Mouse (Mus musculus) gastrocnemius, postnatal 10 days (tissue): ENCODE data around the gene Sat2. TPM values are rescaled to one million over a fixed set of nuclear protein-coding genes. Genes with fewer than 3 reads are reported as not detected.

Experiments used
- DNase-seq: peaks from one replicate; pipeline ENCODE4 v3.0.0; 2021; ENCODE audit warnings: mixed read lengths
- microRNA-seq, 2 experiments: library from miRNA; unstranded; fragments of <30 nt; microRNA quantifications; one replicate each; pipeline ENCODE4 v1.2.0; 2021
- total RNA-seq, 2 experiments: library from RNA; stranded (reverse); gene quantifications; 2 replicates each; pipeline ENCODE4 v1.2.3; 2021

Gene Sat2
- total RNA-seq, 2 experiments from 2014 or later: 5.6 to 5.7 TPM

- peak; percentile 97 for DNase-seq
These were observed 50.4 kb downstream of the Sat2 start, which contains the start of gene Eif4a1 for GRCm38 (mm10) chr11:69672211-69672706. Gene Eif4a1 (minus strand): TSS chr11:69672423.

Small RNAs within 50 kb of the gene (microRNA-seq; reads per million reads assigned to microRNA genes)
- gene Mir1934 (1.3 to 1.6 reads per million in 2 experiments), gene Mir467f (0 reads per million in 2 experiments)

Other genes starting within 250 kb of the Sat2 start
- 10 to 100 TPM; 83.8 to 94.5 TPM for gene Naa38, start 226.5 kb upstream of the Sat2 start, total RNA-seq
- gene Cyb5d1, start 226.4 kb upstream of the Sat2 start, total RNA-seq: 10 to 100 TPM; 18.8 to 22.3 TPM
- gene Tmem88, start 223.8 kb upstream of the Sat2 start, total RNA-seq: 10 to 100 TPM; 14.0 to 15.7 TPM
- gene Kdm6b, start 208.3 kb upstream of the Sat2 start, total RNA-seq: 10 to 100 TPM; 35.9 to 47.5 TPM
- 1 to 10 TPM in 1 of 2 experiments, under 1 TPM in 1; 0.07 to 1.1 TPM for gene Dnah2, start 72.9 kb upstream of the Sat2 start, total RNA-seq
- 1 to 10 TPM; 1.6 to 2.3 TPM for gene Efnb3, start 61.8 kb upstream of the Sat2 start, total RNA-seq
- gene Wrap53, start 41.8 kb upstream of the Sat2 start, total RNA-seq: 1 to 10 TPM; 4.3 to 5.5 TPM
- gene Trp53, start 41.7 kb upstream of the Sat2 start, total RNA-seq: 10 to 100 TPM; 30.9 to 41.2 TPM
- 100 to 1,000 TPM; 351 to 394 TPM for gene Atp1b2, start 16.1 kb upstream of the Sat2 start, total RNA-seq
- under 1 TPM in 1 of 2 experiments, not detected in 1; 0.54 TPM for gene Shbg, start 4.1 kb upstream of the Sat2 start, total RNA-seq
- 10 to 100 TPM; 66.3 to 85.0 TPM for gene Fxr2, start 11.0 kb downstream of the Sat2 start, total RNA-seq
- gene Sox15, start 33.3 kb downstream of the Sat2 start, total RNA-seq: under 1 TPM in 1 of 2 experiments, not detected in 1; 0.32 TPM
- 10 to 100 TPM; 21.1 to 21.3 TPM for gene Mpdu1, start 40.6 kb downstream of the Sat2 start, total RNA-seq
- gene Cd68, start 44.1 kb downstream of the Sat2 start, total RNA-seq: 10 to 100 TPM in 1 of 2 experiments, 1 to 10 TPM in 1; 6.1 to 14.1 TPM
- 100 to 1,000 TPM; 216 to 234 TPM for gene Eif4a1, start 50.4 kb downstream of the Sat2 start, total RNA-seq
- 10 to 100 TPM; 29.5 to 36.0 TPM for gene Senp3, start 60.1 kb downstream of the Sat2 start, total RNA-seq
- gene Tnfsf13, start 63.8 kb downstream of the Sat2 start, total RNA-seq: 1 to 10 TPM; 1.6 to 2.1 TPM
- gene Tnfsf12, start 73.8 kb downstream of the Sat2 start, total RNA-seq: 10 to 100 TPM; 15.9 to 17.6 TPM
- gene Tnfsfm13, start 74.1 kb downstream of the Sat2 start, total RNA-seq: 1 to 10 TPM; 2.9 to 4.5 TPM
- gene Polr2a, start 136.6 kb downstream of the Sat2 start, total RNA-seq: 10 to 100 TPM; 45.9 to 49.4 TPM
- not detected for gene Slc35g3, start 139.9 kb downstream of the Sat2 start, total RNA-seq
- 10 to 100 TPM; 21.0 to 29.3 TPM for gene Zbtb4, start 143.9 kb downstream of the Sat2 start, total RNA-seq
- 100 to 1,000 TPM; 105 to 124 TPM for gene Chrnb1, start 173.9 kb downstream of the Sat2 start, total RNA-seq
- gene Fgf11, start 179.8 kb downstream of the Sat2 start, total RNA-seq: 10 to 100 TPM; 10.5 to 12.2 TPM
- not detected for gene Tmem102, start 183.6 kb downstream of the Sat2 start, total RNA-seq
- not detected for gene Gm39566, start 193.3 kb downstream of the Sat2 start, total RNA-seq
- gene Spem2, start 196.4 kb downstream of the Sat2 start, total RNA-seq: not detected
- gene Spem1, start 200.2 kb downstream of the Sat2 start, total RNA-seq: not detected
- 10 to 100 TPM; 10.3 to 15.9 TPM for gene Nlgn2, start 215.8 kb downstream of the Sat2 start, total RNA-seq
- gene Tmem256, start 216.5 kb downstream of the Sat2 start, total RNA-seq: 100 to 1,000 TPM; 121 to 122 TPM
- gene Plscr3, start 224.4 kb downstream of the Sat2 start, total RNA-seq: 10 to 100 TPM; 25.4 to 27.9 TPM
- under 1 TPM; 0.11 to 0.31 TPM for gene Tnk1, start 236.7 kb downstream of the Sat2 start, total RNA-seq